Mouse (Mus musculus) G1E (cell line): ENCODE measurements around the gene Rab7b.

Source experiments
- CTCF ChIP-seq: IDR thresholded peaks from 2 replicates; pipeline ENCODE4 v1.5.1; 2012; ENCODE audit warnings: low read depth, low read length, inconsistent platforms, mixed read lengths
- GATA1 ChIP-seq: IDR thresholded peaks from 2 replicates; pipeline ENCODE4 v1.6.1; 2012; ENCODE audit warnings: borderline replicate concordance, low read length, inconsistent platforms, mixed read lengths
- GATA2 ChIP-seq: IDR thresholded peaks from 2 replicates; pipeline ENCODE4 v1.6.1; 2012; ENCODE audit warnings: low read depth, low read length, inconsistent platforms, borderline replicate concordance
- POLR2AphosphoS5 ChIP-seq: IDR thresholded peaks from 2 replicates; pipeline ENCODE4 v1.6.1; 2012; ENCODE audit warnings: low read depth, low read length, inconsistent platforms; ENCODE audit not compliant: insufficient replicate concordance

DNA sequence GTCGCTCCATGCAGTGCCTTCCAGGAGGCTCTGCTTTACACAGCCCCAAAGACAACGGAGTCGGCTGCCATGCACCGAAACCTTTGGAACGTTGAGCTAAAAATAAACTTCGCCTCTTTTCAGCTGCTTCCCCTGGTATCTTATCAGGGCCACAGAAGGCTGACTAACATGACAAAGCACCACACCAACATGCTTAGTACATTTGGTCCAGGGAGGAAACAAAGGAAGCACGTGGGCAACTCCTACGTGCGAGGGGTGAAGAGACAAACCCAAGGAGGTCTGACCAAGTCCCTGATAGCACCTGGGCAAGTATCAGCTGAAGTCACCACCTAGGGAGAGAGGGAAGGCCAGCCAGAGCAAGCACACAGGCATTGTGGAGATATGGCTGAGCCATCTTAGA is 48.0 kb downstream of the Rab7b start:
- no peak for TF ChIP-seq CTCF
- TF ChIP-seq GATA2, result no peak
- TF ChIP-seq POLR2AphosphoS5, result no peak
- no peak for TF ChIP-seq GATA1
